Mouse (Mus musculus): Measurements from ENCODE around the gene B230104I21Rik. TPM values are rescaled to one million over a fixed set of nuclear protein-coding genes. Genes with fewer than 3 reads are reported as not detected.

Gene B230104I21Rik
- polyA plus RNA-seq (2012; ENCODE audit: insufficient read depth, low replicate concordance): not detected in 2 replicates

DNA sequence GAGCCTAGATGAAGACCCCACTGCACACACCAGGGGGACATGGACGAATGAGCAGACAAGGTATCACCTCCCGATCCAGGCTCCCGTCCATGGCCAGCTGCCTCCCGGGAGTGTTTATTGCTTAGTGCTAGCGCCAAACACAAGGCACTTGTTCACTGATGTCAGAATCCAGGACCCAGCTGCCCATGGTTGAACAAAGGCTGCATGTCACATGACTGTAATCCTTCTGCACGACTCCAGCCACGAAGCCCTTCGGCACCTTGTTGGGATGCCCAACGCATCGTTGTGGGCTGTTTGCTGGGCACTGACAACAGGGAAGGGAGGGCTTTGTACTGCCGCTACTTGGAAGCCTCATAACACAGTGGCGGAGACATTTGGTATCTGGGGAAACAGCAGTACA lies at the start of gene B230104I21Rik:
Gene B230104I21Rik, plus strand, starts transcription at position 367 of the 400 bp plus-strand sequence.
- Histone ChIP-seq H3K9me3 (no peaks in the 10 kb centered on the region), H3K36me3 (replicated peaks; ENCODE audit: low read length) (no peaks in the 10 kb centered on the region), H3K4me3 (replicated peaks) (no peak within 1 kb of the TSS), H3K27me3 (replicated peaks) (peaks cover 19% of the 10 kb centered on the region), H3K4me1 (no peaks in the 10 kb centered on the region)
- no peak for TF ChIP-seq GATA1 (IDR thresholded peaks at IDR 0.05; ENCODE audit: borderline replicate concordance, low read length)
- no peak for TF ChIP-seq FLI1 (IDR thresholded peaks at IDR 0.05; ENCODE audit: low read length)

- Histone ChIP-seq H3K36me3 (replicated peaks; ENCODE audit: low read length) (no peaks in the 10 kb centered on the region), H3K9me3 (no peaks in the 10 kb centered on the region)
These were observed 42.2 kb upstream of the B230104I21Rik start for GRCm38 (mm10) chr4:154293735-154294201.

DNA sequence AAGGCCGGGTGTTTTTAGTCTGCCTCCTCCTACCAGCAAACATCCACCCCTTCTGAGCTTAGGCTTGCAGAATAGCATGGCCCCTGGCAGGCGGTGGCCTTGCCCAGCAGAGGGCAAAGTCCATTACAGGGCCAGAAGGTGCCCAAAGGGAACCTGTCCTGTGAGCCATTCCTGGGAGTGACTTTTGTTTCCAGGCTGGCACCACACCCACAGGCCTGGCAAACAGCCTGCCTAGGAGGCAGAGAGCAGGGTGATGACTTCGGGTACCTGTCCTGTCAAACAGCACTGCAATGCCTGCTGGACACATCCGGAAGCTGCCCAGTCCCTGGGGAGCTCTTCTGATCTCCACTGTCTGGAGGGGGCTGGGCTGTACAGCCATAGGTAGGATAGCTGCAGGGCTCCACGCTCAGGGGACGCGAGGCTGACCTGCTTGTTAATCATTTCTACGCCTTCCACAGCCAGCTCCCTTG lies 41.6 kb upstream of the B230104I21Rik start:
- TF ChIP-seq GATA1 (IDR thresholded peaks at IDR 0.05; ENCODE audit: borderline replicate concordance, low read length) (no peak), FLI1 (IDR thresholded peaks at IDR 0.05; ENCODE audit: low read length) (no peak)
- H3K4me1 ChIP-seq: no peaks in the 10 kb centered on the region
- no peaks in the 10 kb centered on the region for H3K36me3 ChIP-seq (replicated peaks; ENCODE audit: low read length)
- no peak overlapping the region for H3K4me3 ChIP-seq (replicated peaks)
- H3K27me3 ChIP-seq (replicated peaks): peaks cover 54% of the 10 kb centered on the region
- H3K9me3 ChIP-seq: no peaks in the 10 kb centered on the region

More at GRCm38 (mm10) chr4:154293735-154294201, 42.2 kb upstream of the B230104I21Rik start:
- no peaks in the 10 kb centered on the region for H3K4me1 ChIP-seq
- TF ChIP-seq FLI1 (IDR thresholded peaks at IDR 0.05; ENCODE audit: low read length) (no peak), GATA1 (IDR thresholded peaks at IDR 0.05; ENCODE audit: borderline replicate concordance, low read length) (no peak)
- peaks cover 51% of the 10 kb centered on the region for H3K27me3 ChIP-seq (replicated peaks)
- no peak overlapping the region for H3K4me3 ChIP-seq (replicated peaks)

DNA sequence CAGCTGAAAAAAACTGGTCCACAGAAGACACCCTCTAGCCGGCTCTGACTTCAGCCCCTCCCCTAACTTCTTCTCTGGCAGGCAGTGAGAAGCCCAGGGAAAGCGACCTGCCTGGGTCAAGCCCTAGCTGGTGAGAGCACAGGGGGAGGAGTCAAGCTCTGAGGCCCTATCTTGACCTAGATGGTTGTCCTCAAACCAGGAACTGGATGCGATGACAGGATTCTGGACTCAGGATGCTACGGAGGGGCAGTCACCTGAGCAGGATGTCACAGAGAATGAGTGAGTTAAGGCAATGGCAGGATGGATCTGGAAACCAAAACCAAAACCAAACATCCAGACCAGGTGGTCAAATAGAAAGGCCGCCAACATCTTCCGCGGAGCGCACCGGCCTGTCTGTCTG lies 38.2 kb upstream of the B230104I21Rik start:
- H3K9me3 ChIP-seq: no peaks in the 10 kb centered on the region
- H3K4me3 ChIP-seq (replicated peaks): peak overlapping the region; percentile 62
- H3K36me3 ChIP-seq (replicated peaks; ENCODE audit: low read length): no peaks in the 10 kb centered on the region
- TF ChIP-seq FLI1 (IDR thresholded peaks at IDR 0.05; ENCODE audit: low read length) (no peak), GATA1 (IDR thresholded peaks at IDR 0.05; ENCODE audit: borderline replicate concordance, low read length) (no peak)
- peaks cover 72% of the 10 kb centered on the region for H3K27me3 ChIP-seq (replicated peaks)
- H3K4me1 ChIP-seq: peaks cover 11% of the 10 kb centered on the region

GRCm38 (mm10) chr4:154299541-154300271 lies 36.2 kb upstream of the B230104I21Rik start:
- Histone ChIP-seq H3K36me3 (replicated peaks; ENCODE audit: low read length) (no peaks in the 10 kb centered on the region), H3K4me1 (peaks cover 11% of the 10 kb centered on the region), H3K4me3 (replicated peaks) (peak overlapping the region; percentile 72), H3K9me3 (no peaks in the 10 kb centered on the region), H3K27me3 (replicated peaks) (peaks cover 66% of the 10 kb centered on the region)
- TF ChIP-seq GATA1 (IDR thresholded peaks at IDR 0.05; ENCODE audit: borderline replicate concordance, low read length) (no peak), FLI1 (IDR thresholded peaks at IDR 0.05; ENCODE audit: low read length) (no peak)

GRCm38 (mm10) chr4:154301466-154301881 lies 34.5 kb upstream of the B230104I21Rik start, which contains the start of gene Arhgef16:
Arhgef16 (minus strand) TSS chr4:154301676.
- no peaks in the 10 kb centered on the region for H3K36me3 ChIP-seq (replicated peaks; ENCODE audit: low read length)
- peaks cover 11% of the 10 kb centered on the region for H3K4me1 ChIP-seq
- H3K9me3 ChIP-seq: no peaks in the 10 kb centered on the region
- peak within 1 kb of the TSS; percentile 15 for H3K4me3 ChIP-seq (replicated peaks)
- no peak for TF ChIP-seq GATA1 (IDR thresholded peaks at IDR 0.05; ENCODE audit: borderline replicate concordance, low read length)
- no peak for TF ChIP-seq FLI1 (IDR thresholded peaks at IDR 0.05; ENCODE audit: low read length)
- H3K27me3 ChIP-seq (replicated peaks): peaks cover 58% of the 10 kb centered on the region

DNA sequence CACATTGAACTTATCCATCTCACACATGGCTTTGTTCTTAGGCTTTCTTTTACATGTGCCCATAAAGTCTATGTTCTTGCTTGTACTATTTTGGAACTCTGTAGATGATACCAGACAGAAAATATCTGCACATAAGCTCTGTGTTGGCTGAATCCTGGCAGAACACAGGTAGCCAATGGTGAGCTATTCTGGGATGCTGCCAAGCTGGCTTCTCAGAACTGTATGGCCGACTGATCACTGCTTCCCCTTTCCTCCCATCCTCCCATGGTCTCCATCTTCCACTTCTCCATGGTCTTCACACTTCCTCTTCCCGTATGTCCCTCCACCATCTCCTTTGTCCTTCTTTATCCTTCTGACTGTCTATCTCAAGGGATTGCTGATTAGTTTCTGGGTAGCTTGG lies 26.8 kb upstream of the B230104I21Rik start:
- Histone ChIP-seq H3K27me3 (replicated peaks) (peaks cover 13% of the 10 kb centered on the region), H3K9me3 (no peaks in the 10 kb centered on the region), H3K4me1 (peaks cover 6% of the 10 kb centered on the region; the same call in 1 of the 2 replicates), H3K36me3 (replicated peaks; ENCODE audit: low read length) (no peaks in the 10 kb centered on the region), H3K4me3 (replicated peaks) (no peak overlapping the region)
- TF ChIP-seq FLI1 (IDR thresholded peaks at IDR 0.05; ENCODE audit: low read length) (no peak), GATA1 (IDR thresholded peaks at IDR 0.05; ENCODE audit: borderline replicate concordance, low read length) (no peak)

- peaks cover 6% of the 10 kb centered on the region; the same call in 1 of the 2 replicates for H3K4me1 ChIP-seq
These were observed 25.2 kb upstream of the B230104I21Rik start for GRCm38 (mm10) chr4:154310576-154311262.

DNA sequence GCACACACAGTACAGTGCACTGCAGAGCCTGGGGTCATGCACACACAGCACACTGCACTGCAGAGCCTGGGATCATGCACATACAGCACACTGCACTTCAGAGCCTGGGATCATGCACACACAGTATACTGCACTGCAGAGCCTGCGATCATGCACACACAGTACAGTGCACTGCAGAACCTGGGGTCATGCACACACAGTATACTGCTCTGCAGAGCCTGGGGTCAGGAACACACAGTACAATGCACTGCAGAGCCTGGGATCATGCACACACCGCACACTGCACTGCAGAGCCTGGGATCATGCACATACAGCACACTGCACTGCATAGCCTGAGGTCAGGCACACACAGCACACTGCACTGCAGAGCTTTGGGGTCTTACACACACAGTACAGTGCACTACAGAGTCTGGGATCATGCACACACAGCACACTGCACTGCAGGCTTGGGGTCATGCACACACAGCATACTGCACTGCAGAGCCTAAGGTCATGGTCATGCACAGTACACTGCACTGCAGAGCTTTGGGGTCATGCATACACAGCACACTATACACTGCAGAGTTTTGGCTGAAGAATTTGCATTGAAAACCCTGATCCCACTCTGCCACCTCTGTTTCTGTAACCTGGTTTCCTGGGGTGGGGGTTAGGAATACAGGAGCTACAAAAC lies 23.6 kb upstream of the B230104I21Rik start:
- Histone ChIP-seq H3K9me3 (no peaks in the 10 kb centered on the region), H3K36me3 (replicated peaks; ENCODE audit: low read length) (no peaks in the 10 kb centered on the region), H3K4me1 (peaks cover 6% of the 10 kb centered on the region; the same call in 1 of the 2 replicates), H3K27me3 (replicated peaks) (peaks cover 14% of the 10 kb centered on the region), H3K4me3 (replicated peaks) (peak overlapping the region; percentile 35)
- TF ChIP-seq FLI1 (IDR thresholded peaks at IDR 0.05; ENCODE audit: low read length) (no peak), GATA1 (IDR thresholded peaks at IDR 0.05; ENCODE audit: borderline replicate concordance, low read length) (no peak)

More at GRCm38 (mm10) chr4:154310576-154311262, 25.2 kb upstream of the B230104I21Rik start:
- Histone ChIP-seq H3K4me3 (replicated peaks) (no peak overlapping the region), H3K9me3 (no peaks in the 10 kb centered on the region), H3K27me3 (replicated peaks) (peaks cover 13% of the 10 kb centered on the region), H3K36me3 (replicated peaks; ENCODE audit: low read length) (no peaks in the 10 kb centered on the region)
- TF ChIP-seq GATA1 (IDR thresholded peaks at IDR 0.05; ENCODE audit: borderline replicate concordance, low read length) (no peak), FLI1 (IDR thresholded peaks at IDR 0.05; ENCODE audit: low read length) (no peak)

All from megakaryocyte, embryonic 14.5 days (primary cell).